Mouse (Mus musculus) midbrain, embryonic 12.5 days (tissue): Measurements from ENCODE around the gene Wdr73. TPM values are rescaled to one million over a fixed set of nuclear protein-coding genes. Genes with fewer than 3 reads are reported as not detected.
A peak's percentile ranks its signal among the peaks of the same experiment; 100 is the strongest.

ENCODE experiments used
- ATAC-seq: fragments of 200-750 bp; cut with Nextera tagmentation; 2 replicates; pipeline ENCODE4 v1.8.0; 2017; ENCODE audit warnings: low read depth, moderate TSS enrichment, moderate library complexity; ENCODE audit not compliant: low FRiP score
- H3K27ac ChIP-seq: fragments of 300-500 bp; sonication (generic); replicated peaks from 2 replicates; pipeline ENCODE4 v1.5.1; 2016; ENCODE audit warnings: mild to moderate bottlenecking
- H3K27me3 ChIP-seq: fragments of 300-500 bp; sonication (generic); 2 replicates; pipeline ENCODE4 v1.6.1; 2016; ENCODE audit warnings: mild to moderate bottlenecking
- H3K36me3 ChIP-seq: fragments of 300-500 bp; sonication (generic); 2 replicates; pipeline ENCODE4 v1.6.1; 2016
- H3K4me1 ChIP-seq: fragments of 300-500 bp; sonication (generic); 2 replicates; pipeline ENCODE4 v1.6.1; 2016
- H3K4me2 ChIP-seq: fragments of 300-500 bp; sonication (generic); replicated peaks from 2 replicates; pipeline ENCODE4 v1.6.1; 2016; ENCODE audit warnings: mild to moderate bottlenecking, moderate library complexity
- H3K4me3 ChIP-seq: fragments of 300-500 bp; sonication (generic); 2 replicates; pipeline ENCODE4 v1.5.1; 2016; ENCODE audit warnings: mild to moderate bottlenecking
- H3K9ac ChIP-seq: fragments of 300-500 bp; sonication (generic); replicated peaks from 2 replicates; pipeline ENCODE4 v1.6.1; 2016; ENCODE audit warnings: mild to moderate bottlenecking, moderate library complexity
- H3K9me3 ChIP-seq: fragments of 300-500 bp; sonication (generic); 2 replicates; pipeline ENCODE4 v1.6.1; 2016; ENCODE audit warnings: mild to moderate bottlenecking
- WGBS: fragments of 180-500 bp; shearing (Covaris S2); methylation state at CpG from one replicate; pipeline ENCODE4 v1.1.7; 2016; 5-methylcytosine and 5-hydroxymethylcytosine counted together
- polyA plus RNA-seq: library from polyadenylated mRNA; unstranded; fragments of >200 nt; fragmentation: Nextera tagmentation; extraction: Ambion mirVana; gene quantifications from 2 replicates; pipeline ENCODE4 v1.2.1, GENCODE M21; 2016

Wdr73 gene
- polyA plus RNA-seq, 1 experiment from 2014 or later, result 44.7 TPM

DNA sequence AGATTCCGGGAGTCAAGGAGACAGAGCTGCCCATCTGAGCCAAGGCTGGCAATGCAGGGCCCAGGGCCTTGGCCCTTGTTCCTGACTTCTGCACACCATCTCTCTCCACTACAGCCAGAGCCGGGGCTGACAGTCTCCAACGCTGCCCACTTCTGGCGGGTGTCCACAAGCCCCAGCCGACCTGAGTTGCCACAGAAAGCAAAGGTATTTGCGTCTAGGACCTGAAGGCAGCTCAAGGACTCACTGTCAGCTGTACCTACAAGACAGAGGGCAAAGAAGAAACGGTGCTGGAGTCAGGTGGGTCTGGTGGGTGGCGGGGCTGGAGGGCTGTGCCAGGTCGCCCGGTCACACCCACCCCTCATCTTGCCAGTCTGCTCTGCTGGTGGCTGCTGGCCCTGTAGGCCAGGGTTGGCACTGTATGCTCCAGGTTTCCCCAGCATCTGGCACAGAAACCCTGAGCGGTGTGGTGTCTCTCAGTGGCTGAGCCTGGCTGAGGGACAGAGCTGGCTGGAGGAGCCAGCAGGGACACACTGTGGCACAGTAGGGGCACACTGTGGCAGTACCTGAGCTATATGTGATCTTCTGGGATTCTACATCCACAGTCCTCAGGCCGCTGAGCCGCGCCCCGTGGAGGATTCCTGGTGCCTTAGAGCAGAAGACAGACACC is 7.8 kb downstream of the Wdr73 start:
- no peak for ATAC-seq
- H3K27me3 ChIP-seq, result no peaks in the 10 kb centered on the region
- H3K4me2 ChIP-seq, result no peak overlapping the region
- 91% methylated on average over 15 of the region's 15 CpGs for WGBS
- H3K9me3 ChIP-seq, result no peaks in the 10 kb centered on the region
- H3K4me1 ChIP-seq, result peaks cover 12% of the 10 kb centered on the region
- no peak overlapping the region for H3K27ac ChIP-seq
- no peak overlapping the region for H3K9ac ChIP-seq
- peaks cover 74% of the 10 kb centered on the region for H3K36me3 ChIP-seq
- no peak overlapping the region for H3K4me3 ChIP-seq

DNA sequence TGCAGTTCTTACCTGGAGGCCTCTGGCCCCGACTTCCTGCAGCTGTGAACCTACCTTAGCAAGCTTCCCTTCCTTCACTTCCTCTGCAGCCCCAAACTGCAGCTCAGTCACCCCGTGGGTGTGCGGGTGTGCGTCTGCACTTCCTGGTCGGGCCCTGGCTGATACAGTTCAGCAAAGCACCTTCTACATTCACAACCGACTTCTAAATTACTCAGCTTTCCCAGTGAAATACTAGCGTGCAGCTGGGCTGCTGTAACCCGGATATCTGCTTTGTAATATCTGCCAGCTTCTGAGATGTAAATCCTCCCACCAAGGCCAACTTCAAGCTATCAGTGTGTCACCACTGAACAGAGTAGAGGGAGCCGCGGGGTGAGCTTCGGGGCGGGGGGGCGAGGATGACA is 11.2 kb downstream of the Wdr73 start:
- no peak for ATAC-seq
- H3K9me3 ChIP-seq, result no peaks in the 10 kb centered on the region
- peak overlapping the region; percentile 63 for H3K27ac ChIP-seq
- no peak overlapping the region for H3K4me3 ChIP-seq
- H3K27me3 ChIP-seq, result no peaks in the 10 kb centered on the region
- H3K4me1 ChIP-seq, result peaks cover 12% of the 10 kb centered on the region
- 86% methylated on average over 13 of the region's 13 CpGs for WGBS
- H3K4me2 ChIP-seq, result no peak overlapping the region
- peaks cover 48% of the 10 kb centered on the region for H3K36me3 ChIP-seq
- no peak overlapping the region for H3K9ac ChIP-seq

DNA sequence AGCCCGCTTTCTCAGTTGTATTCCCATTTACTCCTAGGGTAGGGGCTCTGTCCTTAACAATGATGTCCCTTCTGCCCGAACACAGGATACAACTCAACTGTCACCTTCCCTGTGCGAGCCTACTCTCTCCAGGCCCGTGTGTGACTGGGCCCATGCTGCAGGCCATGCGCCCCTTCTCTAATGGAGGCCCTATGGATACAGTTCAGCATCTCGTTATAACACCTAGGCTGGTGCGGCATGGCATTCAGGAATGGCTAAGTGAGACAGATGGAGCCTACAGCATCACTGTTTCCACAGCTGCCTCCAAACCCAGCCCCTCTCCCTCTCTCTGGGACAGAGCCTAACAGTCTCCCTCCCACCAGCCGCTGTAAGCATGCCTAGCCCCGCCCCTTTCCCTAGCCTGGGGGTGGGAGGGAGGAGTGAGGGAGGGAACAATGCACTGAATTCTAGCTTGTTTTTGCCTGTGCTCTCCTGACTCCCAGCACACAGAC is 12.0 kb downstream of the Wdr73 start:
- no peak overlapping the region for H3K4me3 ChIP-seq
- no peak overlapping the region; the same call in 1 of the 2 replicates for H3K9ac ChIP-seq
- H3K27me3 ChIP-seq, result no peaks in the 10 kb centered on the region
- H3K4me2 ChIP-seq, result no peak overlapping the region
- H3K4me1 ChIP-seq, result peaks cover 12% of the 10 kb centered on the region
- peaks cover 42% of the 10 kb centered on the region for H3K36me3 ChIP-seq
- WGBS, result 51% methylated on average over 9 of the region's 9 CpGs
- peak overlapping the region; percentile 63 for H3K27ac ChIP-seq
- no peaks in the 10 kb centered on the region for H3K9me3 ChIP-seq
- peak; percentile 87 for ATAC-seq

DNA sequence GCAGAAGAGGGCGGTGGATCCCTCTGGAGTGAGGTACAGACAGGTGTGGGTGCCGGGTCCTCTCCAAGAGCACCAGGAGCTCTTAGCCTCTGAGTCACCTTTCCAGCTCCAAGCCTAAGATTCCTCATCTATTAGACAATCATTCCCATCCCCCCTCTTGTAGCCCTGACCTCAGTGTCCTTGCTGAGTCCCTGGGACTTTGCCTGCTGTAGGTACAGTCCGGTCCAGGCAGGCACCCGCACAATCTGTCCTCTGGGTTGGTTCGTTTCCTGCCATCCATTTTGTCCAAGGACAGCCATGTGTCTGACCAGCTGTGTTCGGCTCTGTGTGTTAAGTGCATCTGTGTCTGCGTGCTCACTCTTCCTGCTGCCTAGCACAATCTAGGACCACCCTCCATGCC is 12.5 kb downstream of the Wdr73 start:
- H3K27ac ChIP-seq, result peak overlapping the region; percentile 63
- no peaks in the 10 kb centered on the region for H3K27me3 ChIP-seq
- no peak overlapping the region for H3K4me3 ChIP-seq
- no peak overlapping the region; the same call in 1 of the 2 replicates for H3K9ac ChIP-seq
- 79% methylated on average over 7 of the region's 7 CpGs for WGBS
- H3K9me3 ChIP-seq, result no peaks in the 10 kb centered on the region
- H3K4me2 ChIP-seq, result no peak overlapping the region
- H3K36me3 ChIP-seq, result peaks cover 38% of the 10 kb centered on the region
- no peak; the same call in 1 of the 2 replicates for ATAC-seq
- peaks cover 12% of the 10 kb centered on the region for H3K4me1 ChIP-seq

DNA sequence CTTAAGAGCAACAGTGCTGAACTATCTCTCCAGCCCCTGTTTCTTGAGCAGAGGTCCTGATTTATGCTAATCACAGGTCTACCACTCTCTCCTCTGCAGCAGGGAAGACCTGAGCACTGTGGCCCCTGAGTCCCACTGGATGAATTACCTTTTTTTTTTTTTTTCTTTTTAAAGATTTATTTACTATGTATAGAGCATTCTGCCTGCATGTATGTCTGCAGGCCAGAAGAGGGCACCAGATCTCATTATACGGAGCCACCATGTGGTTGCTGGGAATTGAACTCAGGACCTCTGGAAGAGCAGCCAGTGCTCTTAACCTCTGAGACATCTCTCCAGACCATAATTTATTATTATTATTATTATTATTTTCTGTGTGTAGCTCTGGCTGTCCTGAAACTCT is 15.4 kb downstream of the Wdr73 start:
- Histone ChIP-seq H3K36me3 (peaks cover 8% of the 10 kb centered on the region), H3K4me3 (no peak overlapping the region)
- WGBS, result 40% methylated on average over 1 of the region's 1 CpGs

DNA sequence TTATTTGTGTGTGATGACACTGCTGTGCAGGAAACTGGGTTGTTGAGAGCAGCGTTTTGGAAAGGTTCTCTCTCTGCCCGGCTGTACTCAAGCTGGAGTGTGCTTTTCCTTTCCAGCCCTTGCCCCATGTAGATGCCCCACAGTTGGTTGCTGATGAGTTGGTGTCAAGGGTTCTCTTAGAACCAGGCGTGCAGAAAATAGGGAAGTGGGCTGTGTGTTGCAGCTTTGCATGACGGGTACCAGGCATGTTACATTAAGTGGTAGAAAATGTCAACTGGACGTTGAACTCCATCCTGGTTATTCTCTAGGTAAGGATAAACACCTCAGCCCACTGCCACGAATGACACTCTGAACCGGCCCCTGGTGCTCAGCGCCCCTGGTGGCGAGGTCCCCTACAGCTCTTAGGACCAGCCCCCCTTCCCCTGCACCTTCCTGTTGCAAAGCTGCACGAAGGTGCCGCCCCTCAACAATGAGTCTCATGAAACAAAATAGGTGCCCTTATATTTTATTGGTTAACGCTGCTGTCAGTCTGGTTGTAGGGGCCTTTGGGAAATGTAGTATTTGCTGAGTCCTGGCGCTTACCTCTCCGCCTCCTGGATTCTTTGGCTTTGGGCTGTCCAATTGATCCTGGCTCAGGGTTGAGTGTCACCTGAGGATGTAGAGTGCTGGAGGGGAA is 18.1 kb downstream of the Wdr73 start:
- 0 out of 2 replicates have a peak, but pooled peaks cover 2% of the 10 kb centered on the region for H3K36me3 ChIP-seq
- no peak overlapping the region for H3K4me3 ChIP-seq
- 26% methylated on average over 14 of the region's 14 CpGs for WGBS
- no peaks in the 10 kb centered on the region for H3K9me3 ChIP-seq
- H3K9ac ChIP-seq, result no peak overlapping the region
- H3K4me1 ChIP-seq, result no peaks in the 10 kb centered on the region
- H3K27ac ChIP-seq, result no peak overlapping the region
- peak overlapping the region; percentile 24; the same call in 1 of the 2 replicates for H3K4me2 ChIP-seq
- no peaks in the 10 kb centered on the region for H3K27me3 ChIP-seq
- ATAC-seq, result peak; percentile 68

More for the DNA sequence above, 15.4 kb downstream of the Wdr73 start:
- no peak overlapping the region for H3K27ac ChIP-seq
- H3K4me2 ChIP-seq, result no peak overlapping the region
- no peak overlapping the region for H3K9ac ChIP-seq
- no peak for ATAC-seq
- no peaks in the 10 kb centered on the region for H3K27me3 ChIP-seq
- no peaks in the 10 kb centered on the region for H3K9me3 ChIP-seq
- H3K4me1 ChIP-seq, result peaks cover 12% of the 10 kb centered on the region

DNA sequence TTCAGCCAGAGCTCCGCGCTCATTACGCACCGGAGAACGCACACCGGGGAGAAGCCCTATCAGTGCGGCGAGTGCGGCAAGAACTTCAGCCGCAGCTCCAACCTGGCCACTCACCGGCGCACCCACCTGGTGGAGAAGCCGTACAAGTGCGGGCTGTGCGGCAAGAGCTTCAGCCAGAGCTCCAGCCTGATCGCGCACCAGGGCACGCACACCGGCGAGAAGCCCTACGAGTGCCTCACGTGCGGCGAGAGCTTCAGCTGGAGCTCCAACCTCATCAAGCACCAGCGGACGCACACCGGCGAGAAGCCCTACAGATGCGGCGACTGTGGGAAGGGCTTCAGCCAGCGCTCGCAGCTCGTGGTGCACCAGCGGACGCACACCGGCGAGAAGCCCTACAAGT is 25.3 kb downstream of the Wdr73 start:
- H3K9me3 ChIP-seq, result no peaks in the 10 kb centered on the region
- no peak overlapping the region for H3K27ac ChIP-seq
- H3K36me3 ChIP-seq, result peaks cover 65% of the 10 kb centered on the region
- 28% methylated on average over 37 of the region's 37 CpGs for WGBS
- H3K4me3 ChIP-seq, result no peak overlapping the region
- H3K4me1 ChIP-seq, result no peaks in the 10 kb centered on the region
- ATAC-seq, result no peak
- H3K4me2 ChIP-seq, result no peak overlapping the region
- H3K9ac ChIP-seq, result no peak overlapping the region
- H3K27me3 ChIP-seq, result peaks cover 32% of the 10 kb centered on the region

DNA sequence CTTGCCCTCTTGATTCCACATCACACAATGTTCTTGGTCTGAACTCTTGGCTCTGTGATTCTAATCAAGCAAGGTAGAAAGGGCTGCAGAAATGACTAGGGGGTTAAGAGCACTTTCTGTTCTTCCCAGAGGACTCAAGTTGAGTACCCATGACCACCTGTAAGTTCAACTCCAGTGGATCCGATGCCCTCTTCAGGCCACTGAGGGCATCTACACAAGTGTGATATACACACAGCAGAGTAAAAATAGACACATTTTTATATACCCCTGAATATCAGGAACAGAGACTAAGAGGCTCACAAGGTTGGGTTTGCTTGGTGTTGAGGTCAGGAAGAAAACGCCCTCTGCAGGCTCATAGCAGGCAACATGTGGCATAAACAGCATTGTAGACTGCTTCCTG is 27.4 kb downstream of the Wdr73 start:
- no peak for ATAC-seq
- Histone ChIP-seq H3K9ac (no peak overlapping the region), H3K9me3 (no peaks in the 10 kb centered on the region), H3K4me2 (no peak overlapping the region), H3K4me3 (no peak overlapping the region), H3K27me3 (peaks cover 32% of the 10 kb centered on the region), H3K36me3 (peaks cover 86% of the 10 kb centered on the region), H3K4me1 (no peaks in the 10 kb centered on the region), H3K27ac (no peak overlapping the region)
- 87% methylated on average over 2 of the region's 2 CpGs for WGBS

DNA sequence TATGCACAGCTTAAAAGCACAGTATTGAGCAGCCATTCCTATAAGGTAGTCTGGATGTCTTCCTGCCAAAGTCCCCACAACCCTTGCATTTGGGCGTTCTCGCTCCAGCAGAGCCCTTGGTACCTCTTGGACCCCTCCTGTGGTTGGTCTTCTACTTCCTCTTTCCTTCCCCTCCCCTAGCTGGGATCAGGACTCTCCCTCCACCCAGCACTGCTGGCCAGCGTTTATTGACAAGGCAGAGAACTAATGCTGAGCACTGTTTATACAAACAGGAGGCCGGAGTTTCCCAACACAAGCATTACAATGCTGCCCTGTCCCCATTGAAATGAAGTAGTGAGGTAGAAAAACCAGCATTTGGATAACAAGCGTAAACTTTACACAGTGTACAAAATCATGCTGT is 28.0 kb downstream of the Wdr73 start:
- H3K4me1 ChIP-seq, result no peaks in the 10 kb centered on the region
- H3K9ac ChIP-seq, result no peak overlapping the region
- no peaks in the 10 kb centered on the region for H3K9me3 ChIP-seq
- H3K36me3 ChIP-seq, result peaks cover 90% of the 10 kb centered on the region
- 89% methylated on average over 5 of the region's 5 CpGs for WGBS
- H3K27ac ChIP-seq, result no peak overlapping the region
- no peak overlapping the region for H3K4me3 ChIP-seq
- no peak overlapping the region for H3K4me2 ChIP-seq
- no peak for ATAC-seq
- H3K27me3 ChIP-seq, result peaks cover 32% of the 10 kb centered on the region

DNA sequence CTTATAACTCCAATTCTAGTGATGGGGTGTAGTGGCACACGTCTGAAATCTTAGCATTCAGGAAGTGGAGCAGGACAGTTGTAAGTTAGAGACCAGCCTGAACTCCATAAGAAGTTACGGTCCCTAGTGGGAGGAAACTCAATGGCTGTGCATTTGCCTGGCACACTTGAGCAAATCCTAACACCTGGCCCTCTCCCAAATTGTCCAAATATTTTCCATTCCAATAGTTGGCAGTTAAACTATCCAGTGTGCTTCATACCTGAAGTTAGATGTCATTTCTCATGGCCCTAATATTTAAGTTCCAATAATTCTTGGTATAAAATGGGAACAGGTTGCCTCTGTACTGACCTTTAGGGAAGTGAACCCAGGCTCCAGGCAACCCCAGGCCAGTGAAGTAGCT is 32.4 kb downstream of the Wdr73 start:
- peaks cover 8% of the 10 kb centered on the region for H3K4me1 ChIP-seq
- no peaks in the 10 kb centered on the region for H3K9me3 ChIP-seq
- peaks cover 6% of the 10 kb centered on the region for H3K27me3 ChIP-seq
- 90% methylated on average over 2 of the region's 2 CpGs for WGBS
- H3K4me2 ChIP-seq, result no peak overlapping the region
- no peak overlapping the region for H3K9ac ChIP-seq
- H3K27ac ChIP-seq, result no peak overlapping the region
- no peak overlapping the region for H3K4me3 ChIP-seq
- ATAC-seq, result no peak
- H3K36me3 ChIP-seq, result peaks cover 78% of the 10 kb centered on the region

DNA sequence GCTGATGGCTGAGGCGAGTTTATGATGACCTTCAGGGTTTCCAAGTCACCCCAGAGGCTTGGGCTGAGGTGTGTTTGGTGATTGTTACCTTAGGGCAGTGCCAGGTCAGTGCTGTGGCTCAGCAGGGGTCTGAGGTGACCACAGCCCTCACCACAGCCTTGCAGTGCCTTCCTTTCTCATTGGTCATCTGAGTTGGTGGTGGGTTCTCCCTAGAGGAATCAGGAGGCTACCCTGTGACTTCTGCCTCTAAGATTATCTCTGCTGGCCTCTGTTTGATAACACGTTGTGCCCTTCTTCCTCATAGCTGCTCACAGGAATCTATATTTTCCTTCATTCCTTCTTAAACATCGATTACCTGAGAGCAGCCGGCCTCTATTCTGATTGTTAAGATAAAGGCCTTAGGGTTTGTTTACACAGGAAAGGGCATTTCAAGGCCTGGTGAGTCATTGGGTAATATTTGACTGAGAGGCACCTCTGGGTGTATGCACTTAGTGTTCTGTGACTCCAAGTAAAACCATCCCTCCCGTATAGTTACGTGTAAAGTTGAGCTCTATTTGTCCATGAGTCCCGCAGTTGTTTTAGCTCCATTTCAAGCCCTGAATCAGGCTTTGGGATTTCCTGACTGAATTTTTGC is 34.4 kb downstream of the Wdr73 start:
- H3K36me3 ChIP-seq, result peaks cover 71% of the 10 kb centered on the region
- no peaks in the 10 kb centered on the region for H3K9me3 ChIP-seq
- H3K27ac ChIP-seq, result no peak overlapping the region
- peaks cover 26% of the 10 kb centered on the region for H3K4me1 ChIP-seq
- H3K4me2 ChIP-seq, result no peak overlapping the region
- 83% methylated on average over 7 of the region's 7 CpGs for WGBS
- H3K27me3 ChIP-seq, result no peaks in the 10 kb centered on the region
- 0 out of 2 replicates have a peak overlapping the region, but pooled peaks have one; percentile 11 for H3K9ac ChIP-seq
- no peak for ATAC-seq
- no peak overlapping the region for H3K4me3 ChIP-seq

DNA sequence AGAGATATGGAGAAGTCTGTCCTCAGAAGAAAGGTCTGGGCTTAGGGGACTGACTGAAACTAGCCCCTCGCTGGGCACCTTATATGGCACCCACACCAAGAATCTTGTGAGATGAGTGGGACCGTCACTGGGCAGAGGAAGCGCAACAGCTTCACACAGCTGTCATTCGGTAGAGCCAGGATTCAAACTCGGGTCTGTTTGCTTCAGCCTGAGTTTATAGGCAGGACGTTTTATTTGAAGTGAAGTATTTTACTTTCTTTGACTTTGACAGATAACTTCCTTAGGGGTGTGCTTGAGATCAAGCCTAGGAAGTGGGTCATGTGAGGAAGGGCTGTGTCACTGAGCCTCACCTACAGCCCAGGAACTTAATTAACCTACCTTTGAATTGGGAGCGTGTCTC is 35.5 kb downstream of the Wdr73 start:
- Histone ChIP-seq H3K9me3 (no peaks in the 10 kb centered on the region), H3K27me3 (no peaks in the 10 kb centered on the region), H3K4me3 (no peak overlapping the region), H3K4me1 (peaks cover 28% of the 10 kb centered on the region), H3K4me2 (no peak overlapping the region), H3K9ac (no peak overlapping the region), H3K27ac (no peak overlapping the region), H3K36me3 (peaks cover 61% of the 10 kb centered on the region)
- ATAC-seq, result no peak
- 94% methylated on average over 7 of the region's 7 CpGs for WGBS
